Mouse (Mus musculus) kidney, adult 2 months (tissue): Measurements from ENCODE around the gene Disp2.

Source experiments
- CTCF ChIP-seq: fragments of 200-500 bp; conservative IDR thresholded peaks from 2 replicates; pipeline ENCODE4 v1.5.1; 2011; ENCODE audit warnings: low read depth, mild to moderate bottlenecking, control low read depth, low read length, moderate library complexity, mixed read lengths; ENCODE audit not compliant: insufficient read depth, insufficient read length
- POLR2A ChIP-seq: fragments of 200-500 bp; IDR thresholded peaks from one replicate; pipeline ENCODE4 v1.6.1; 2011; ENCODE audit warnings: low read depth, low read length, control low read depth

GRCm38 (mm10) chr2:118752792-118753108 is 26.8 kb upstream of the Disp2 start:
- TF ChIP-seq CTCF, result no peak
- TF ChIP-seq POLR2A, result no peak
